Mouse (Mus musculus): ENCODE results near the gene Wwc2. TPM values are rescaled to one million over a fixed set of nuclear protein-coding genes. Genes with fewer than 3 reads are reported as not detected.
A peak's percentile ranks its signal among the peaks of the same experiment; 100 is the strongest.

Wwc2 gene
- total and polyA plus RNA-seq, 2 experiments from 2014 or later, result 8.2 to 18.5 TPM

- DNase-seq (ENCODE audit: low spot score), result no peak
Observed at GRCm38 (mm10) chr8:47820914-47821772, 169.6 kb downstream of the Wwc2 start.

DNA sequence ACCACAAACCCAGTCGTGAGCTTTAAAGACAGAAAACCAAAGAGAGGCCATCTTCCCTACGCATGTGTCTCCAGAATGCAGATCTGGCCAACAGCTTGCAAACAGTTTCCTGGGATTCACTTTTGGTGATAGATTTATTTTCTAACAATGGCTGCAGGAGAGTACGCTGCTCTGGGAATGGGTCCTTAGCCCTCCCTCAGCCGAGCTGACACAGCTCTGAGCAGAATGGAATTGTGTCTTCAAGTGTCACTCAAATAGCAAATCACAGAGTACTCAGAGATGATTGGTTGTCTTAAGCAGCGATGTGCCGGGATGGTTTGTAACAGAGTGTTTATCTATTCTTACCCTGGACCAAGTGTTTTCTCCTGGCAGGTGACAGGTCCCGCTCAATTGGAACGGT, 171.7 kb downstream of the Wwc2 start:
- DNase-seq (ENCODE audit: low spot score) (no peak), ATAC-seq (ENCODE audit: insufficient read depth, low read depth) (no peak)
- Histone ChIP-seq H3K36me3 (replicated peaks; ENCODE audit: control insufficient read depth, insufficient read depth, low read length) (no peaks in the 10 kb centered on the region), H3K4me3 (ENCODE audit: low read depth, low read length) (no peak overlapping the region), H3K9ac (replicated peaks; ENCODE audit: low read depth, low read length) (no peak overlapping the region), H3K27me3 (ENCODE audit: control insufficient read depth, insufficient read depth, low read length) (no peaks in the 10 kb centered on the region), H3K4me1 (ENCODE audit: control insufficient read depth, insufficient read depth) (no peaks in the 10 kb centered on the region), H3K27ac (ENCODE audit: low read depth) (no peak overlapping the region), H3K4me2 (ENCODE audit: low read depth, low read length) (no peak overlapping the region), H3K9me3 (replicated peaks; ENCODE audit: control insufficient read depth, low read length) (no peaks in the 10 kb centered on the region)
- WGBS, result 76% methylated on average over 8 of the region's 8 CpGs
- TF ChIP-seq EP300 (IDR thresholded peaks at IDR 0.05; ENCODE audit: low read depth) (no peak), CTCF (IDR thresholded peaks at IDR 0.05; ENCODE audit: low read depth) (no peak)

More at GRCm38 (mm10) chr8:47820914-47821772, 169.6 kb downstream of the Wwc2 start:
- ATAC-seq (ENCODE audit: insufficient read depth, low read depth), result no peak
- H3K9ac ChIP-seq (replicated peaks; ENCODE audit: low read depth, low read length), result no peak overlapping the region
- H3K4me2 ChIP-seq (ENCODE audit: low read depth, low read length), result no peak overlapping the region
- TF ChIP-seq CTCF (IDR thresholded peaks at IDR 0.05; ENCODE audit: low read depth) (no peak), EP300 (IDR thresholded peaks at IDR 0.05; ENCODE audit: low read depth) (no peak)
- WGBS, result 85% methylated on average over 20 of the region's 20 CpGs
- no peaks in the 10 kb centered on the region for H3K9me3 ChIP-seq (replicated peaks; ENCODE audit: control insufficient read depth, low read length)
- no peak overlapping the region for H3K4me3 ChIP-seq (ENCODE audit: low read depth, low read length)
- H3K27me3 ChIP-seq (ENCODE audit: control insufficient read depth, insufficient read depth, low read length), result no peaks in the 10 kb centered on the region
- H3K36me3 ChIP-seq (replicated peaks; ENCODE audit: control insufficient read depth, insufficient read depth, low read length), result no peaks in the 10 kb centered on the region
- H3K27ac ChIP-seq (ENCODE audit: low read depth), result no peak overlapping the region
- H3K4me1 ChIP-seq (ENCODE audit: control insufficient read depth, insufficient read depth), result no peaks in the 10 kb centered on the region

- ATAC-seq (ENCODE audit: insufficient read depth, low read depth) (no peak), DNase-seq (ENCODE audit: low spot score) (no peak)
- 85% methylated on average over 12 of the region's 12 CpGs for WGBS
- H3K4me1 ChIP-seq (ENCODE audit: control insufficient read depth, insufficient read depth), result 0 out of 2 replicates have a peak, but pooled peaks cover 6% of the 10 kb centered on the region
- TF ChIP-seq EP300 (IDR thresholded peaks at IDR 0.05; ENCODE audit: low read depth), result no peak
- TF ChIP-seq CTCF (IDR thresholded peaks at IDR 0.05; ENCODE audit: low read depth), result no peak
- H3K4me3 ChIP-seq (ENCODE audit: low read depth, low read length), result no peak overlapping the region
- H3K27ac ChIP-seq (ENCODE audit: low read depth), result no peak overlapping the region
- no peak overlapping the region for H3K4me2 ChIP-seq (ENCODE audit: low read depth, low read length)
- H3K27me3 ChIP-seq (ENCODE audit: control insufficient read depth, insufficient read depth, low read length), result no peaks in the 10 kb centered on the region
- H3K9ac ChIP-seq (replicated peaks; ENCODE audit: low read depth, low read length), result no peak overlapping the region
- H3K9me3 ChIP-seq (replicated peaks; ENCODE audit: control insufficient read depth, low read length), result no peaks in the 10 kb centered on the region
- H3K36me3 ChIP-seq (replicated peaks; ENCODE audit: control insufficient read depth, insufficient read depth, low read length), result no peaks in the 10 kb centered on the region
Observed at GRCm38 (mm10) chr8:47811221-47811620, 179.5 kb downstream of the Wwc2 start.

- H3K27ac ChIP-seq (ENCODE audit: low read depth), result 0 out of 2 replicates have a peak overlapping the region, but pooled peaks have one; percentile 44
- no peaks in the 10 kb centered on the region for H3K9me3 ChIP-seq (replicated peaks; ENCODE audit: control insufficient read depth, low read length)
- no peak for TF ChIP-seq EP300 (IDR thresholded peaks at IDR 0.05; ENCODE audit: low read depth)
- no peak for TF ChIP-seq CTCF (IDR thresholded peaks at IDR 0.05; ENCODE audit: low read depth)
- H3K4me2 ChIP-seq (ENCODE audit: low read depth, low read length), result no peak overlapping the region
- H3K4me1 ChIP-seq (ENCODE audit: control insufficient read depth, insufficient read depth), result 0 out of 2 replicates have a peak, but pooled peaks cover 6% of the 10 kb centered on the region
- peak; percentile 14 for DNase-seq (ENCODE audit: low spot score)
- H3K36me3 ChIP-seq (replicated peaks; ENCODE audit: control insufficient read depth, insufficient read depth, low read length), result no peaks in the 10 kb centered on the region
- 77% methylated on average over 7 of the region's 7 CpGs for WGBS
- H3K4me3 ChIP-seq (ENCODE audit: low read depth, low read length), result no peak overlapping the region
- H3K9ac ChIP-seq (replicated peaks; ENCODE audit: low read depth, low read length), result no peak overlapping the region
- no peak for ATAC-seq (ENCODE audit: insufficient read depth, low read depth)
- no peaks in the 10 kb centered on the region for H3K27me3 ChIP-seq (ENCODE audit: control insufficient read depth, insufficient read depth, low read length)
Observed at GRCm38 (mm10) chr8:47810666-47811015, 180.1 kb downstream of the Wwc2 start.

GRCm38 (mm10) chr8:47809970-47810665, 180.6 kb downstream of the Wwc2 start:
- 57% methylated on average over 14 of the region's 14 CpGs for WGBS
- peak overlapping the region; percentile 44 for H3K27ac ChIP-seq (ENCODE audit: low read depth)
- H3K4me3 ChIP-seq (ENCODE audit: low read depth, low read length), result no peak overlapping the region

More at GRCm38 (mm10) chr8:47809970-47810665, 180.6 kb downstream of the Wwc2 start:
- peak; percentile 14 for DNase-seq (ENCODE audit: low spot score)
- Histone ChIP-seq H3K36me3 (replicated peaks; ENCODE audit: control insufficient read depth, insufficient read depth, low read length) (no peaks in the 10 kb centered on the region), H3K4me2 (ENCODE audit: low read depth, low read length) (no peak overlapping the region), H3K9ac (replicated peaks; ENCODE audit: low read depth, low read length) (no peak overlapping the region), H3K4me1 (ENCODE audit: control insufficient read depth, insufficient read depth) (0 out of 2 replicates have a peak, but pooled peaks cover 6% of the 10 kb centered on the region), H3K9me3 (replicated peaks; ENCODE audit: control insufficient read depth, low read length) (no peaks in the 10 kb centered on the region), H3K27me3 (ENCODE audit: control insufficient read depth, insufficient read depth, low read length) (no peaks in the 10 kb centered on the region)
- 0 out of 2 replicates have a peak, but pooled peaks have one; percentile 36 for TF ChIP-seq EP300 (IDR thresholded peaks at IDR 0.05; ENCODE audit: low read depth)
- no peak for TF ChIP-seq CTCF (IDR thresholded peaks at IDR 0.05; ENCODE audit: low read depth)
- peak; percentile 75; the same call in 1 of the 2 replicates for ATAC-seq (ENCODE audit: insufficient read depth, low read depth)
